14 mouse cellular contexts compared by ENCODE assay signal in genomic region chr19:47460120-47460960, GRCm38 (mm10). TPM values are rescaled to one million over a fixed set of nuclear protein-coding genes. Genes with fewer than 3 reads are reported as not detected.
DNase-seq lines count a peak whose midpoint lies in the region; ATAC-seq and TF ChIP-seq lines count a peak whose summit lies in the region.
"Had no signal": no experiment of that assay in that cellular context is flagged by ENCODE, and none has a peak within 500 bp of the region (broad histone marks: within the 10 kb centered on the region; RNA-seq: fewer than 3 reads in every experiment).

No protein-coding gene starts in this region.

- H3K27me3 ChIP-seq in heart, embryonic 14.5 days (ENCODE audit: control insufficient read depth, insufficient read depth, low read length), result no peaks in the 10 kb centered on the region
- H3K27me3 ChIP-seq in hindbrain, embryonic 16.5 days (replicated peaks; ENCODE audit: control insufficient read depth, insufficient read depth, low read length), result no peaks in the 10 kb centered on the region
- no peaks in the 10 kb centered on the region for H3K27me3 ChIP-seq in forebrain, embryonic 11.5 days (ENCODE audit: control insufficient read depth, insufficient read depth, low read length)
- H3K27me3 ChIP-seq: CH12.LX had no signal

- H3K9me3 ChIP-seq in heart, embryonic 14.5 days (ENCODE audit: control insufficient read depth, low read length), result no peaks in the 10 kb centered on the region; the same call in 1 of the 2 replicates
- H3K9me3 ChIP-seq in hindbrain, embryonic 16.5 days (ENCODE audit: control insufficient read depth, low read length), result no peaks in the 10 kb centered on the region
- H3K9me3 ChIP-seq in forebrain, embryonic 11.5 days (ENCODE audit: control insufficient read depth, low read length), result no peaks in the 10 kb centered on the region
- H3K9me3 ChIP-seq: liver, embryonic 13.5 days had no signal

- H3K4me3 ChIP-seq in heart, embryonic 14.5 days (ENCODE audit: control insufficient read depth in 1 of 2, insufficient read depth in 1 of 2, low read depth in 1 of 2, low read length in 2 of 2), result no peak overlapping the region
- no peak overlapping the region for H3K4me3 ChIP-seq in hindbrain, embryonic 16.5 days (ENCODE audit: low read length)
- no peak overlapping the region for H3K4me3 ChIP-seq in forebrain, embryonic 11.5 days (ENCODE audit: low read depth, low read length)
- H3K4me3 ChIP-seq: liver, embryonic 13.5 days had no signal

- no peak for DNase-seq in heart, adult 9 months (ENCODE audit: low spot score in 2 of 2)
- peak; percentile 49 for DNase-seq in brain, embryonic 14.5 days (ENCODE audit: low read depth)
- peak; percentile 73 for DNase-seq in lung, postnatal 10 days
- no peak for DNase-seq in layer of hippocampus, postnatal 14 days (ENCODE audit: low spot score in 2 of 2)
- no peak for DNase-seq in thymus, postnatal 14 days
- DNase-seq in forebrain, embryonic 11.5 days (ENCODE audit: low spot score), result no peak
- DNase-seq: kidney, adult 11 months; liver, embryonic 13.5 days; right cerebral cortex, postnatal 25 days; thymus, postnatal 4 days had no signal

- H3K27ac ChIP-seq in heart, embryonic 14.5 days (replicated peaks in 1 of 2; ENCODE audit: control insufficient read depth in 1 of 2, insufficient read depth in 1 of 2, low read depth in 2 of 2, low read length in 2 of 2), result no peak overlapping the region
- no peak overlapping the region for H3K27ac ChIP-seq in hindbrain, embryonic 16.5 days (ENCODE audit: low read depth, low read length)
- no peak overlapping the region for H3K27ac ChIP-seq in forebrain, embryonic 11.5 days (ENCODE audit: low read depth, low read length)
- H3K27ac ChIP-seq: liver, embryonic 13.5 days had no signal

- peak overlapping the region; percentile 36 for H3K4me2 ChIP-seq in heart, embryonic 14.5 days (ENCODE audit: low read length)
- peak overlapping the region; percentile 22 for H3K4me2 ChIP-seq in hindbrain, embryonic 16.5 days (ENCODE audit: low read length)
- H3K4me2 ChIP-seq in forebrain, embryonic 11.5 days (ENCODE audit: low read depth, low read length, severe bottlenecking), result no peak overlapping the region
- H3K4me2 ChIP-seq: liver, embryonic 13.5 days had no signal

- ATAC-seq in heart, embryonic 14.5 days (ENCODE audit: insufficient number of reproducible peaks, insufficient read depth, low FRiP score, low read depth), result no peak
- no peak for ATAC-seq in hindbrain, embryonic 16.5 days
- ATAC-seq in forebrain, embryonic 11.5 days (replicated peaks; ENCODE audit: low FRiP score), result no peak
- ATAC-seq: forebrain, embryonic 14.5 days had no signal

- peaks cover 15% of the 10 kb centered on the region for H3K36me3 ChIP-seq in heart, embryonic 14.5 days (ENCODE audit: control insufficient read depth, insufficient read depth, low read length)
- H3K36me3 ChIP-seq in hindbrain, embryonic 16.5 days (ENCODE audit: control insufficient read depth, insufficient read depth, low read length), result no peaks in the 10 kb centered on the region
- H3K36me3 ChIP-seq in forebrain, embryonic 11.5 days (ENCODE audit: control insufficient read depth, insufficient read depth, low read length), result no peaks in the 10 kb centered on the region
- H3K36me3 ChIP-seq: liver, embryonic 13.5 days had no signal

- WGBS in heart, embryonic 14.5 days, result 54% methylated on average over 19 of the region's 19 CpGs
- WGBS in hindbrain, embryonic 16.5 days, result 63% methylated on average over 19 of the region's 19 CpGs
- WGBS in forebrain, embryonic 11.5 days, result 78% methylated on average over 19 of the region's 19 CpGs

- no peak for TF ChIP-seq POLR2A in brain, embryonic 14.5 days (IDR thresholded peaks at IDR 0.05; ENCODE audit: borderline replicate concordance, extremely low read depth, insufficient read depth, insufficient read length, poor library complexity, severe bottlenecking)

- no peak for TF ChIP-seq CTCF in brain, embryonic 14.5 days (IDR thresholded peaks at IDR 0.05; ENCODE audit: borderline replicate concordance, extremely low read depth, insufficient read depth, insufficient read length)

- peaks cover 43 to 77% of the 10 kb centered on the region in 2 experiments for H3K4me1 ChIP-seq in heart, embryonic 14.5 days (ENCODE audit: control insufficient read depth in 2 of 2, insufficient read depth in 2 of 2, low read length in 2 of 2)
- H3K4me1 ChIP-seq in hindbrain, embryonic 16.5 days (ENCODE audit: control insufficient read depth, insufficient read depth, low read depth, low read length), result peaks cover 31% of the 10 kb centered on the region
- peaks cover 6% of the 10 kb centered on the region for H3K4me1 ChIP-seq in forebrain, embryonic 11.5 days (replicated peaks; ENCODE audit: control insufficient read depth, insufficient read depth, low read length)

- no peak overlapping the region for H3K9ac ChIP-seq in heart, embryonic 14.5 days (ENCODE audit: low read length)
- H3K9ac ChIP-seq in hindbrain, embryonic 16.5 days (ENCODE audit: low read depth, low read length), result no peak overlapping the region
- no peak overlapping the region for H3K9ac ChIP-seq in forebrain, embryonic 11.5 days (ENCODE audit: low read length)
- H3K9ac ChIP-seq: liver, embryonic 13.5 days had no signal

RNA-seq across cellular contexts. Expression of gene Sh3pxd2a, which starts 3.9 kb away (rescaled TPM):
- 8.5 and 9.7 TPM in 2 replicates for polyA plus RNA-seq in heart, embryonic 14.5 days (2014; fragmentation: Nextera tagmentation; extraction: Ambion mirVana)
- 10.1 and 14.5 TPM in 2 replicates for polyA plus RNA-seq in brain, embryonic 14.5 days (2012; rRNA removed)
- polyA plus RNA-seq in hindbrain, embryonic 16.5 days (2015; fragmentation: Nextera tagmentation; extraction: Ambion mirVana), result 1.8 and 2.2 TPM in 2 replicates
- total RNA-seq in layer of hippocampus, postnatal 14 days (2021), result 10 to 100 TPM; 36.0 to 38.7 TPM
- 5.2 and 5.4 TPM in 2 replicates for polyA plus RNA-seq in forebrain, embryonic 11.5 days (2014; fragmentation: Nextera tagmentation; extraction: Ambion mirVana)

Comparison
In these comparisons a context has a peak if more than half of its experiments do, and no peak if none do; other contexts are left out.
1. DNase-seq: peak in brain, embryonic 14.5 days (single experiment) and lung, postnatal 10 days (single experiment); none in heart, adult 9 months (0 of 2), layer of hippocampus, postnatal 14 days (0 of 2), thymus, postnatal 14 days (single experiment) and forebrain, embryonic 11.5 days (single experiment).